Mouse (Mus musculus) erythroblast, embryonic 14.5 days (primary cell): Measurements from ENCODE around the gene Vmn2r3. TPM values are rescaled to one million over a fixed set of nuclear protein-coding genes. Genes with fewer than 3 reads are reported as not detected.
"Not testable (repeated sequence)": the region's sequence is repeated elsewhere in the genome, so short reads cannot be mapped to it uniquely, and the experiment has no call there.

Experiments used
- H3K27me3 ChIP-seq: 2 replicates; pipeline ENCODE4 v1.6.1; 2012; ENCODE audit warnings: inconsistent platforms; ENCODE audit not compliant: control insufficient read depth
- H3K36me3 ChIP-seq: 2 replicates; pipeline ENCODE4 v1.6.1; 2012; ENCODE audit warnings: mild to moderate bottlenecking, inconsistent platforms; ENCODE audit not compliant: control insufficient read depth
- H3K4me1 ChIP-seq: 2 replicates; pipeline ENCODE4 v1.6.1; 2012; ENCODE audit warnings: inconsistent platforms; ENCODE audit not compliant: control insufficient read depth
- H3K4me3 ChIP-seq: replicated peaks from 2 replicates; pipeline ENCODE3; 2012; ENCODE audit warnings: moderate library complexity, mild to moderate bottlenecking, inconsistent platforms
- H3K9me3 ChIP-seq: 2 replicates; pipeline ENCODE4 v1.6.1; 2012; ENCODE audit warnings: low read length, inconsistent platforms, mixed read lengths; ENCODE audit not compliant: control insufficient read depth
- GATA1 ChIP-seq: IDR thresholded peaks from 2 replicates; pipeline ENCODE4 v1.6.1; 2012; ENCODE audit warnings: low read length, inconsistent platforms, mixed read lengths
- TAL1 ChIP-seq: IDR thresholded peaks from 3 replicates; pipeline ENCODE4 v1.6.1; 2012; ENCODE audit warnings: low read length, inconsistent platforms, mixed read lengths
- polyA plus RNA-seq: library from polyadenylated mRNA; stranded (reverse); fragments of >175 nt; gene quantifications from 2 replicates; pipeline ENCODE4 v1.2.3, GENCODE M21; 2012

Gene Vmn2r3
- not detected in 2 replicates for polyA plus RNA-seq

GRCm38 (mm10) chr3:64289609-64290008, at the start of gene Vmn2r3:
Gene Vmn2r3, minus strand, starts transcription at chr3:64289709.
- no peaks in the 10 kb centered on the region for H3K4me1 ChIP-seq
- no peaks in the 10 kb centered on the region for H3K36me3 ChIP-seq
- no peaks in the 10 kb centered on the region for H3K9me3 ChIP-seq
- no peak within 1 kb of the TSS for H3K4me3 ChIP-seq
- no peaks in the 10 kb centered on the region for H3K27me3 ChIP-seq
- TF ChIP-seq TAL1: no peak
- TF ChIP-seq GATA1: no peak

DNA sequence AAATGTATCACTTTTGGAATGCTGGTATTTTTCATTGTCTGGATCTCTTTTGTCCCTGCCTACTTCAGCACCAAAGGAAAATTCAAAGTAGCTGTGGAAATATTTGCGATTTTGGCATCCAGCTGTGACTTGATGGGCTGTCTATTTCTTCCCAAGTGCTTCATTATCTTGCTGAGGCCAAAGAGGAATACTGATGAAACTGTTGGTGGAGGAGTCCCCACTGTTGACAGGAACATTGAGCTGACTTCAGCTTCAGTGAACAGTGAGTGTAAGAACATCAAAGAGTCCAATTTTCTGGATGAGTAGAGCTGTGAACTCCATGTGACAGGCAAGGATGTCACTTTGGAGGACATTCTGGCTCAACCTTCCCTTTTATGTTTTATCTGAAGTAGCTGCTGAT, 43.0 kb upstream of the Vmn2r3 start:
- H3K4me1 ChIP-seq: no peaks in the 10 kb centered on the region
- no peaks in the 10 kb centered on the region for H3K27me3 ChIP-seq
- no peaks in the 10 kb centered on the region for H3K36me3 ChIP-seq
- TF ChIP-seq GATA1: no peak
- TF ChIP-seq TAL1: no peak
- peaks cover 3% of the 10 kb centered on the region; the same call in 1 of the 2 replicates for H3K9me3 ChIP-seq
- no peak overlapping the region for H3K4me3 ChIP-seq

- no peak for TF ChIP-seq TAL1
- no peak for TF ChIP-seq GATA1
- Histone ChIP-seq H3K4me1 (no peaks in the 10 kb centered on the region), H3K36me3 (no peaks in the 10 kb centered on the region), H3K4me3 (no peak overlapping the region), H3K9me3 (peaks cover 6% of the 10 kb centered on the region; the same call in 1 of the 2 replicates), H3K27me3 (no peaks in the 10 kb centered on the region)
Observed at GRCm38 (mm10) chr3:64321824-64322223, 32.3 kb upstream of the Vmn2r3 start.

- no peaks in the 10 kb centered on the region for H3K36me3 ChIP-seq
- no peak for TF ChIP-seq TAL1
- no peaks in the 10 kb centered on the region for H3K9me3 ChIP-seq
- no peaks in the 10 kb centered on the region for H3K4me1 ChIP-seq
- no peaks in the 10 kb centered on the region for H3K27me3 ChIP-seq
- H3K4me3 ChIP-seq: no peak overlapping the region
Observed at GRCm38 (mm10) chr3:64306799-64307198, 17.3 kb upstream of the Vmn2r3 start.

DNA sequence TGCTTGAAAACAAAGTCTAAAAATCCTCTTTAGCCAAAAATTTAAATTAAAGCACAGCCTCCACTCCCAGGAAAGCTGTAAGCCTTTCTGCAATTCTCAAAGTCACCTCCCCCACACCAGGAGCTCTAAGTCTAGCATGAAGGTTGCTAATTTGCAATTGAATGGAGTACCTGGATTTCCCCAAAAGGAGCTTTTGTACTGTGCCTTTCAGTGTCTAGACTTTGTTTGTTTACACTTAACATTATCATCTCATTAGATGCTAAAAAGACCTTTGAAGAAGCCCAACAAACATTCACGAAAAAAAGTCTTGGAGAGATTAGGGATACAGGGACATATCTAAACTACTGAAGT, 23.8 kb downstream of the Vmn2r3 start:
- no peaks in the 10 kb centered on the region for H3K9me3 ChIP-seq
- H3K27me3 ChIP-seq: no peaks in the 10 kb centered on the region
- H3K36me3 ChIP-seq: no peaks in the 10 kb centered on the region
- TF ChIP-seq TAL1 (no peak), GATA1 (no peak)
- H3K4me3 ChIP-seq: no peak overlapping the region
- H3K4me1 ChIP-seq: no peaks in the 10 kb centered on the region

GRCm38 (mm10) chr3:64265056-64265761, 24.3 kb downstream of the Vmn2r3 start:
- not testable (repeated sequence) for H3K9me3 ChIP-seq, H3K4me3 ChIP-seq, H3K27me3 ChIP-seq, H3K4me1 ChIP-seq, H3K36me3 ChIP-seq

- TF ChIP-seq TAL1 (no peak), GATA1 (no peak)
- Histone ChIP-seq H3K27me3 (no peaks in the 10 kb centered on the region), H3K9me3 (no peaks in the 10 kb centered on the region; the same call in 1 of the 2 replicates), H3K36me3 (no peaks in the 10 kb centered on the region), H3K4me1 (no peaks in the 10 kb centered on the region), H3K4me3 (no peak overlapping the region)
Observed at GRCm38 (mm10) chr3:64259582-64259981, 29.9 kb downstream of the Vmn2r3 start.

GRCm38 (mm10) chr3:64251646-64252045, 37.9 kb downstream of the Vmn2r3 start:
- TF ChIP-seq GATA1 (no peak), TAL1 (no peak)
- H3K4me1 ChIP-seq: no peaks in the 10 kb centered on the region
- no peaks in the 10 kb centered on the region for H3K27me3 ChIP-seq
- no peaks in the 10 kb centered on the region for H3K36me3 ChIP-seq
- H3K9me3 ChIP-seq: peaks cover 15% of the 10 kb centered on the region
- H3K4me3 ChIP-seq: no peak overlapping the region

GRCm38 (mm10) chr3:64250461-64250860, 39.0 kb downstream of the Vmn2r3 start:
- not testable (repeated sequence) for H3K4me1 ChIP-seq, H3K27me3 ChIP-seq, H3K4me3 ChIP-seq, H3K36me3 ChIP-seq
- H3K9me3 ChIP-seq: peaks cover 15% of the 10 kb centered on the region

DNA sequence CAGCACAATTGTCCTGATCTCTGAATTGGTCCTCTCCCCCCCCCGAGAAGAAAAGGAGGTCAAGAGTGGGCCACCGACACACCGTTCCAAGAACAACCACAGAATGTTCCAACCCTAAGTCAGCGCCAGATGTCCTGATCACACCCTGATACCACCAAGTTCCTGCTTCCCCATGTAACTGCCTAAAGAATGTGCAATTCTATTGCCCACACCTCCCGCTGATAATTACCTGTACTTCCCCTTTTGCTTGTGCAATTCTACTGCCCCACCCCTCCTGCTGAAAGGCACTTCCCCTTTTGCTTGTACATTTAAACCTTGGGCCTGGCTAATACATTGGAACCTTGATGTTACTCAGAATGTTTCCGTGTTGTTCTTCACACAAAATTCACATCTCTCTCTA, 54.0 kb downstream of the Vmn2r3 start:
- not testable (repeated sequence) for H3K4me1 ChIP-seq, H3K27me3 ChIP-seq, H3K4me3 ChIP-seq, H3K36me3 ChIP-seq
- peaks cover 19% of the 10 kb centered on the region for H3K9me3 ChIP-seq

GRCm38 (mm10) chr3:64233655-64234054, 55.9 kb downstream of the Vmn2r3 start:
- not testable (repeated sequence) for H3K27me3 ChIP-seq, H3K36me3 ChIP-seq, H3K4me3 ChIP-seq, H3K4me1 ChIP-seq
- peaks cover 19% of the 10 kb centered on the region for H3K9me3 ChIP-seq
